Mouse (Mus musculus) limb, embryonic 15.5 days (tissue): Measurements from ENCODE around the gene Pde2a. TPM values are rescaled to one million over a fixed set of nuclear protein-coding genes. Genes with fewer than 3 reads are reported as not detected.

ENCODE experiments used
- ATAC-seq: fragments of 200-750 bp; cut with Nextera tagmentation; 2 replicates; pipeline ENCODE4 v1.8.0; 2017; ENCODE audit warnings: low read depth, moderate TSS enrichment; ENCODE audit not compliant: insufficient number of reproducible peaks, low FRiP score, low TSS enrichment
- H3K27ac ChIP-seq: fragments of 300-500 bp; sonication (generic); 2 replicates; pipeline ENCODE4 v1.5.1; 2015; ENCODE audit warnings: moderate library complexity, mild to moderate bottlenecking, inconsistent platforms
- H3K27me3 ChIP-seq: fragments of 300-500 bp; sonication (generic); 2 replicates; pipeline ENCODE4 v1.6.1; 2015; ENCODE audit warnings: inconsistent platforms
- H3K36me3 ChIP-seq: fragments of 300-500 bp; sonication (generic); 2 replicates; pipeline ENCODE4 v1.6.1; 2015; ENCODE audit warnings: inconsistent platforms
- H3K4me1 ChIP-seq: fragments of 300-500 bp; sonication (generic); 2 replicates; pipeline ENCODE4 v1.6.1; 2015; ENCODE audit warnings: inconsistent platforms
- H3K4me2 ChIP-seq: fragments of 300-500 bp; sonication (generic); 2 replicates; pipeline ENCODE4 v1.6.1; 2015; ENCODE audit warnings: mild to moderate bottlenecking, inconsistent platforms
- H3K4me3 ChIP-seq: fragments of 300-500 bp; sonication (generic); 2 replicates; pipeline ENCODE4 v1.5.1; 2015; ENCODE audit warnings: mild to moderate bottlenecking, inconsistent platforms
- H3K9ac ChIP-seq: fragments of 300-500 bp; sonication (generic); 2 replicates; pipeline ENCODE4 v1.6.1; 2015; ENCODE audit warnings: inconsistent platforms
- H3K9me3 ChIP-seq: fragments of 300-500 bp; sonication (generic); 2 replicates; pipeline ENCODE4 v1.6.1; 2016; ENCODE audit warnings: inconsistent platforms
- WGBS: fragments of 180-500 bp; shearing (Covaris S2); methylation state at CpG from one replicate; pipeline ENCODE4 v1.1.7; 2015; 5-methylcytosine and 5-hydroxymethylcytosine counted together
- polyA plus RNA-seq: library from polyadenylated mRNA; unstranded; fragments of >200 nt; fragmentation: Nextera tagmentation; extraction: Ambion mirVana; gene quantifications from 2 replicates; pipeline ENCODE4 v1.2.1, GENCODE M21; 2015

The Pde2a gene
- polyA plus RNA-seq, 1 experiment from 2014 or later, result 14.5 TPM

- WGBS, result 11% methylated on average over 2 of the region's 2 CpGs
- no peak for ATAC-seq
- Histone ChIP-seq H3K27me3 (no peaks in the 10 kb centered on the region), H3K4me3 (no peak overlapping the region), H3K9ac (no peak overlapping the region), H3K27ac (no peak overlapping the region), H3K36me3 (no peaks in the 10 kb centered on the region), H3K9me3 (no peaks in the 10 kb centered on the region), H3K4me1 (no peaks in the 10 kb centered on the region), H3K4me2 (no peak overlapping the region)
Measured at GRCm38 (mm10) chr7:101427736-101428135, 6.2 kb downstream of the Pde2a start.

GRCm38 (mm10) chr7:101435038-101435437 is 13.5 kb downstream of the Pde2a start:
- no peak for ATAC-seq
- WGBS, result 55% methylated on average over 6 of the region's 6 CpGs

GRCm38 (mm10) chr7:101437876-101438275 is 16.4 kb downstream of the Pde2a start:
- H3K4me3 ChIP-seq, result no peak overlapping the region
- H3K36me3 ChIP-seq, result no peaks in the 10 kb centered on the region
- 14% methylated on average over 1 of the region's 1 CpGs for WGBS
- no peak overlapping the region for H3K9ac ChIP-seq
- H3K4me2 ChIP-seq, result no peak overlapping the region
- H3K27ac ChIP-seq, result no peak overlapping the region
- H3K27me3 ChIP-seq, result peaks cover 4% of the 10 kb centered on the region; the same call in 1 of the 2 replicates
- no peak for ATAC-seq
- H3K4me1 ChIP-seq, result no peaks in the 10 kb centered on the region
- H3K9me3 ChIP-seq, result no peaks in the 10 kb centered on the region

More at GRCm38 (mm10) chr7:101435038-101435437, 13.5 kb downstream of the Pde2a start:
- no peak overlapping the region for H3K4me2 ChIP-seq
- no peaks in the 10 kb centered on the region for H3K27me3 ChIP-seq
- H3K4me1 ChIP-seq, result no peaks in the 10 kb centered on the region
- H3K9me3 ChIP-seq, result no peaks in the 10 kb centered on the region
- no peak overlapping the region for H3K27ac ChIP-seq
- H3K4me3 ChIP-seq, result no peak overlapping the region
- no peak overlapping the region for H3K9ac ChIP-seq
- H3K36me3 ChIP-seq, result no peaks in the 10 kb centered on the region

GRCm38 (mm10) chr7:101443093-101443492 is 21.6 kb downstream of the Pde2a start:
- H3K9ac ChIP-seq, result no peak overlapping the region
- no peak overlapping the region for H3K4me2 ChIP-seq
- no peak for ATAC-seq
- no peaks in the 10 kb centered on the region for H3K36me3 ChIP-seq
- H3K4me3 ChIP-seq, result no peak overlapping the region
- no peak overlapping the region for H3K27ac ChIP-seq
- no peaks in the 10 kb centered on the region for H3K9me3 ChIP-seq
- H3K27me3 ChIP-seq, result peaks cover 4% of the 10 kb centered on the region; the same call in 1 of the 2 replicates
- 59% methylated on average over 10 of the region's 10 CpGs for WGBS
- no peaks in the 10 kb centered on the region for H3K4me1 ChIP-seq

GRCm38 (mm10) chr7:101444211-101444610 is 22.7 kb downstream of the Pde2a start:
- WGBS, result 81% methylated on average over 4 of the region's 4 CpGs
- no peak for ATAC-seq
- no peak overlapping the region for H3K4me2 ChIP-seq

GRCm38 (mm10) chr7:101449855-101450254 is 28.4 kb downstream of the Pde2a start:
- Histone ChIP-seq H3K4me2 (no peak overlapping the region), H3K9ac (no peak overlapping the region), H3K27ac (no peak overlapping the region), H3K4me3 (no peak overlapping the region), H3K9me3 (no peaks in the 10 kb centered on the region), H3K4me1 (peaks cover 14% of the 10 kb centered on the region), H3K36me3 (no peaks in the 10 kb centered on the region), H3K27me3 (peaks cover 39% of the 10 kb centered on the region)
- WGBS, result 36% methylated on average over 3 of the region's 3 CpGs
- no peak for ATAC-seq

More at GRCm38 (mm10) chr7:101444211-101444610, 22.7 kb downstream of the Pde2a start:
- H3K27ac ChIP-seq, result no peak overlapping the region
- H3K27me3 ChIP-seq, result peaks cover 4% of the 10 kb centered on the region; the same call in 1 of the 2 replicates
- H3K9me3 ChIP-seq, result no peaks in the 10 kb centered on the region
- H3K9ac ChIP-seq, result no peak overlapping the region
- H3K36me3 ChIP-seq, result no peaks in the 10 kb centered on the region
- H3K4me1 ChIP-seq, result no peaks in the 10 kb centered on the region
- H3K4me3 ChIP-seq, result no peak overlapping the region

- H3K36me3 ChIP-seq, result no peaks in the 10 kb centered on the region
- H3K9ac ChIP-seq, result 0 out of 2 replicates have a peak overlapping the region, but pooled peaks have one; percentile 26
- ATAC-seq, result peak; percentile 55
- peaks cover 17% of the 10 kb centered on the region for H3K4me1 ChIP-seq
- under 1% methylated on average over 63 of the region's 68 CpGs for WGBS
- H3K27me3 ChIP-seq, result peaks cover 46% of the 10 kb centered on the region
- H3K4me2 ChIP-seq, result peak overlapping the region; percentile 99
- H3K4me3 ChIP-seq, result peak overlapping the region; percentile 57
- no peak overlapping the region for H3K27ac ChIP-seq
- no peaks in the 10 kb centered on the region for H3K9me3 ChIP-seq
Measured at GRCm38 (mm10) chr7:101450422-101451401, 29.2 kb downstream of the Pde2a start.

- H3K4me2 ChIP-seq, result no peak overlapping the region
- peak overlapping the region; percentile 57; the same call in 1 of the 2 replicates for H3K4me3 ChIP-seq
Measured at GRCm38 (mm10) chr7:101452669-101453068, 31.2 kb downstream of the Pde2a start.

GRCm38 (mm10) chr7:101453296-101453695 is 31.8 kb downstream of the Pde2a start:
- peaks cover 24% of the 10 kb centered on the region for H3K4me1 ChIP-seq
- no peak overlapping the region for H3K9ac ChIP-seq
- no peak overlapping the region for H3K27ac ChIP-seq
- no peak for ATAC-seq
- 79% methylated on average over 3 of the region's 3 CpGs for WGBS
- H3K4me3 ChIP-seq, result 0 out of 2 replicates have a peak overlapping the region, but pooled peaks have one; percentile 57
- H3K9me3 ChIP-seq, result no peaks in the 10 kb centered on the region
- H3K36me3 ChIP-seq, result no peaks in the 10 kb centered on the region
- H3K27me3 ChIP-seq, result peaks cover 46% of the 10 kb centered on the region
- no peak overlapping the region for H3K4me2 ChIP-seq

More at GRCm38 (mm10) chr7:101452669-101453068, 31.2 kb downstream of the Pde2a start:
- no peak overlapping the region for H3K9ac ChIP-seq
- WGBS, result 84% methylated on average over 3 of the region's 3 CpGs
- H3K4me1 ChIP-seq, result peaks cover 21% of the 10 kb centered on the region
- H3K27me3 ChIP-seq, result peaks cover 46% of the 10 kb centered on the region
- H3K36me3 ChIP-seq, result no peaks in the 10 kb centered on the region
- H3K27ac ChIP-seq, result no peak overlapping the region
- no peaks in the 10 kb centered on the region for H3K9me3 ChIP-seq
- no peak for ATAC-seq

GRCm38 (mm10) chr7:101453725-101454124 is 32.2 kb downstream of the Pde2a start:
- Histone ChIP-seq H3K27ac (no peak overlapping the region), H3K4me2 (no peak overlapping the region), H3K4me1 (peaks cover 24% of the 10 kb centered on the region), H3K27me3 (peaks cover 46% of the 10 kb centered on the region), H3K9me3 (no peaks in the 10 kb centered on the region), H3K9ac (no peak overlapping the region), H3K4me3 (no peak overlapping the region), H3K36me3 (no peaks in the 10 kb centered on the region)
- no peak for ATAC-seq
- WGBS, result 39% methylated on average over 8 of the region's 8 CpGs

GRCm38 (mm10) chr7:101454479-101454878 is 33.0 kb downstream of the Pde2a start:
- Histone ChIP-seq H3K27me3 (peaks cover 45% of the 10 kb centered on the region), H3K4me3 (no peak overlapping the region), H3K4me1 (peaks cover 24% of the 10 kb centered on the region), H3K9me3 (no peaks in the 10 kb centered on the region), H3K4me2 (no peak overlapping the region), H3K27ac (no peak overlapping the region), H3K36me3 (no peaks in the 10 kb centered on the region), H3K9ac (no peak overlapping the region)
- 84% methylated on average over 9 of the region's 9 CpGs for WGBS
- ATAC-seq, result no peak

- H3K9ac ChIP-seq, result no peak overlapping the region
- WGBS, result 71% methylated on average over 6 of the region's 6 CpGs
- H3K4me1 ChIP-seq, result peaks cover 24% of the 10 kb centered on the region
- H3K4me3 ChIP-seq, result no peak overlapping the region
- H3K27ac ChIP-seq, result no peak overlapping the region
- no peaks in the 10 kb centered on the region for H3K9me3 ChIP-seq
- H3K27me3 ChIP-seq, result peaks cover 40% of the 10 kb centered on the region
- ATAC-seq, result no peak
- no peaks in the 10 kb centered on the region for H3K36me3 ChIP-seq
- no peak overlapping the region for H3K4me2 ChIP-seq
Measured at GRCm38 (mm10) chr7:101455141-101455540, 33.6 kb downstream of the Pde2a start.
